Mouse (Mus musculus) cerebellum, adult 9-10 months (tissue): Measurements from ENCODE around the gene Lpcat3.

Experiments
- DNase-seq: peaks from one replicate; pipeline ENCODE4 v3.0.0; 2022

The Lpcat3 gene

GRCm38 (mm10) chr6:124708289-124708889 lies 45.6 kb downstream of the Lpcat3 start:
- no peak for DNase-seq

GRCm38 (mm10) chr6:124711824-124712782 lies 49.3 kb downstream of the Lpcat3 start, which contains the start of the genes Emg1 and Phb2:
Gene Emg1, minus strand, starts transcription at chr6:124712178.
Gene Phb2, plus strand, starts transcription at chr6:124712336.
- DNase-seq = peak; percentile 96

GRCm38 (mm10) chr6:124712918-124713317 lies 50.1 kb downstream of the Lpcat3 start:
- no peak for DNase-seq

GRCm38 (mm10) chr6:124716864-124717490 lies 54.1 kb downstream of the Lpcat3 start:
- no peak for DNase-seq

GRCm38 (mm10) chr6:124717968-124718367 lies 55.1 kb downstream of the Lpcat3 start:
- DNase-seq = no peak

GRCm38 (mm10) chr6:124718703-124719102 lies 55.9 kb downstream of the Lpcat3 start:
- DNase-seq = no peak

GRCm38 (mm10) chr6:124719354-124719978 lies 56.6 kb downstream of the Lpcat3 start:
- no peak for DNase-seq

GRCm38 (mm10) chr6:124720904-124721303 lies 58.1 kb downstream of the Lpcat3 start:
- DNase-seq = no peak

- DNase-seq = no peak
Observed at GRCm38 (mm10) chr6:124722876-124723473, 60.1 kb downstream of the Lpcat3 start.

GRCm38 (mm10) chr6:124723541-124723940 lies 60.7 kb downstream of the Lpcat3 start:
- no peak for DNase-seq

GRCm38 (mm10) chr6:124724472-124724871 lies 61.6 kb downstream of the Lpcat3 start:
- no peak for DNase-seq

- no peak for DNase-seq
Observed at GRCm38 (mm10) chr6:124728621-124729020, 65.8 kb downstream of the Lpcat3 start.

- no peak for DNase-seq
Observed at GRCm38 (mm10) chr6:124729850-124730705, 67.3 kb downstream of the Lpcat3 start.

GRCm38 (mm10) chr6:124731038-124731437 lies 68.2 kb downstream of the Lpcat3 start:
- DNase-seq = no peak

- no peak for DNase-seq
Observed at GRCm38 (mm10) chr6:124732476-124733370, 69.9 kb downstream of the Lpcat3 start.

- no peak for DNase-seq
Observed at GRCm38 (mm10) chr6:124734417-124734816, 71.6 kb downstream of the Lpcat3 start.

- DNase-seq = no peak
Observed at GRCm38 (mm10) chr6:124737040-124737439, 74.2 kb downstream of the Lpcat3 start.

GRCm38 (mm10) chr6:124738511-124739023 lies 75.7 kb downstream of the Lpcat3 start, which contains the start of gene Ptpn6:
Gene Ptpn6, minus strand, starts transcription at chr6:124738714.
- peak; percentile 55 for DNase-seq

- DNase-seq = peak; percentile 47
Observed at GRCm38 (mm10) chr6:124739231-124739796, 76.5 kb downstream of the Lpcat3 start.
